Mouse (Mus musculus) kidney, postnatal 10 days (tissue): ENCODE measurements around the gene Cdh5.
"Not testable (repeated sequence)": the region's sequence is repeated elsewhere in the genome, so short reads cannot be mapped to it uniquely, and the experiment has no call there.

ENCODE experiments used
- DNase-seq: peaks from one replicate; pipeline ENCODE4 v3.0.0; 2021; ENCODE audit warnings: mixed read lengths

Cdh5 gene

DNA sequence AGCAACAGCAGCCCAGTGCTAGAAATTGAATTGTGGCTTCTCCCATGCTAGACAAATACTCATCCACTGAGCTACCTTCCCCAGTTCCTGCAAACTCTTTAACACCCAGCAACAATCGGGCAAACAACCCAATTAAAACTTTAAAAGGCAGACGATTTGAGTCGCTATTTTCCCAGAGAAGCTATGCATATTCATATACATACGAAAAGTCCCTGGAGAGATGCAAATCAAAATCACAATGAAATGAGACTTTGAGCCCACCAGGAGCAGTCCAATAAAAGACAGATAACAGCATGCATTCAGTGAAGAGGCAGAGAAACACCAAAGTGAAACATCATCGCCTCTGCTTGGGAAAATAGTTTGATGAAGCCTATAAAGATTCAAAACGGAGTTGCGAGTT is 8.1 kb upstream of the Cdh5 start:
- no peak for DNase-seq

DNA sequence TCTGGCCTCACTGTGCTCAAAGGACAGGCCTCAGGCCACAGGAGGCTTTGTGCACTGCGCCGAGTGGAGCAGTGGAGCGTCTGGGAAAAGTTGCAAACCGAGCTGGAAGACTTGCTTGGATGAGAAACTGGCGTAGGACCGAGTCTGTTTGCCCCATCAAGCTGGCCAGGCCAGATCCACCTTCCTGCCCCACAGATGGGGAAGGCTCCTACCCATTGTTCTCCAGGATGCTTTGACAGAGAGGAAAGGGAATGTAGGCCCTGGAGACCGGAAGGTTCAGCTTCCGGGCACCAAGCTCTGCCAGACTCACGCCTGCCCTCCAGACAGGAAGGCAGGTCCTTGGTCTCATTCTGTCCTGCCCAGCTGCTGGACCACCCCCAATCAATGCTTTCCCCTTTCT is 5.8 kb upstream of the Cdh5 start:
- peak; percentile 67 for DNase-seq

DNA sequence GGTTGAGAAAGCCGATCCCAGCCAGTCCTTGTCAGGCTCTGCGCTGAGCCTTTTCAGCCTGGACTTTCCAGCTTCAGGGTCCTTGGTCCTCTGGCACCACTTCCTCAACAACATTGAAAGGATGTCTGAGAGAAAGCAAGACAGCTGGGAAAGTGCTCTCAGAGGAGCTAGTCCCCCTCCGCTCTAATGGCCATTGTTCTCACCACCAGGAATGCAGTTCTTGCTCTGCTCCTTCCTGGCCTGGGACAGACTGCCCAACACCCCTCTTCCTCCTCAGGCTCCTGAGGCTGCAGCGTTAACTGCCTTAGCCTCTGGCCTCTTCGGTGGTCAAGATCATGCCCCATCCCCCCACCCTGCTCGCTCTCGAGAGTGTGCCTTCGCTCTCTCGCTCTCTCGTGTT is 4.8 kb upstream of the Cdh5 start:
- peak; percentile 67 for DNase-seq

DNA sequence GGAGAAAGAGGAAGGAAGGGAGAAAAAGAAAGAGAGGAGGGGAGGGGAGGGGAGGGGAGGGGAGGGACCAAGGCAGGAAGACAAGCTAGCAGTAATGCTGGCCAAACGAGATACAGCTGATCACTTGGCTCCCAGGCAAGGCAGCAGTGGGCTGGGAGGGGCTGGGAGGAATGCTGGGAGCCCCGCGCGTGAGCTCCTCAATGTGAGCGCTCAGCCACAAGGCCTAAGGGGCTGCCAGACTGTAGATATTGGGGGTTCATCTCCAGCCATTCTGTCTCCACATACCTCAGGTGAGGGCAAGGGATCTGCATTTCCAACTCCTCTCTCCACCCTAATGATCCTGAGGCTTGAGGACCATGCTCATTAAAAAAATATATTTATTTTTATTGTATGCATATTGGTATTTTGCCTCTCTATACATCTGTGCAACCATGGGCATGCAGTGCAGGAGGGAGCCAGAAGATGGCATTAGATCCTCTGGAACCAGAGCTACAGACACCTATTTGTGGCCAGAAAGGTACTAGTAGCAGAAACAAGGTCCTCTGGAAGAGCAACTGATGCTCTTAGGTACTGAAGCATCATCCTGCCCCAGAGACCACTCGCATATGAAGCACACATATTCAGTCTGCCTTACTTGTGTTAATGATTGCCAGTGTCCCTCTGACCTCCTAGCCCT is 2.6 kb upstream of the Cdh5 start:
- peak; percentile 64 for DNase-seq

DNA sequence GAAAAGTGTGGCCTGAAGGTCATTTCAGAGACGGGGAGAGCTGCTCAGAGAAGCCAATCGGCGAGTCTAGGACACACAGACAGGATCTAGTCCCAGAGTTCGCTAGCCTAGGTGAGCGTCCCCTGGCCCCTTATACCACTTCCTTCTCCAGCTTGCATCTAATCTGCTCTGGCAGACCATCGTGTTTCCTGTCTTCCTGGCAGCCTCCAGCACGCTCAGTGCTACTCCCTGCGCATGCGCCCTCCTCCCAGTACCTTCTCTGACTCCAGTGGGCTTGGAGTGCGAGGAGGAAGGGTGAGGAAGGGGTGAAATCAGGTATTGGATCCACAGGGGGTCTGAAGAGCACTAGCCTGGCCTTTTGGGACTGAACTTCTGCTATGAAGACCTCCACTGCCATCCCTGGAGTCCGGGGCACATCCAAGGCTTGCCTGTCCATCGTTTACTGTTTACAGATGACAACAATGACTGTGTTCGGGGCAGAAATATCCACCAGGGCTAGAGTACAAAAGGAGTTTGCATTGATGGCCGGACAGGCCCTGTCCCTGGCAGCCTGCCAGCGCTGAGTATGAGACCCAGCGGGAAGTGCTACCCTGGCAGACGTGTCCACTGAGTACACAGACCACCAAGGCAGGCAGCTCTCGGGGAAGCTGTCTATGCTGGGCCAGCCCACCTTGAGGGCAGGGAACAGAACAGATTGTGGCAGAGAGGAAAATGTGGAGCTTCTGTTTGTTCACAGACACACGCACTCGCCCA is 1.9 kb upstream of the Cdh5 start:
- DNase-seq, result peak; percentile 73

DNA sequence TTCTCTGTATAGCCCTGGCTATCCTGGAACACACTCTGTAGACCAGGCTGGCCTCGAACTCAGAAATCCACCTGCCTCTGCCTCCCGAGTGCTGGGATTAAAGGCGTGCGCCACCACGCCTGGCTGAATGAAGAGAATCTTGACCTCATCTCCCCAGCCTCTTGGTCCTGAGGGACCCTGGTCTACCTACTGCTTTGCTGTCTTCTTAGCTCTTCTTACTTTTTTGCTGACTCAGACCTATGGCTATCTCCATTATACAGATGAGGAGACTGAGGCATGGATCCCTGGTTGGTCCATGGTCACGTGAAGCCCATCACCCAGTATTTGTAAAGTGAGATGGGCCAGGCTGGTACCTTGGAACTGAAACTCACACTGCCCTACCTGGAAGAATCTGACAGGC is 701 bp upstream of the Cdh5 start:
- not testable (repeated sequence) for DNase-seq

DNA sequence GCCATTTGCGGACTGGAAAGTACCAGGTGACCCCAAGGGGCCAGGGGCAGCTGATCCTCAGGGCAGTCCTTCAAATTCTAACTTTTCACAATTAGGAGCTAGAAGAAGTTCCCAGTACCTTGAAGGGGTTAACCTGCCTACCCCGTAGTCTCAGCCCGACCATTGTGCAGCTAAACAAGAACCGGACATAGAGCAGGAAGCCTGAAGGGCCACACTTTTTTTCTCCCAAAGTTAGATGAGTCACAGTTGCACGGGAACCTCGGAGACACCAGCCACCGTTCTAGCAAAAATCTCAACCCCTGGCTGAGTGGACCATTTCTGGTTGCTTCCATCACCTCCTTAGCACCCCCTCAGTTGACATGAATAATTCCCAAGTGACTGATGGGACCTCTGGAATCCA is 2.0 kb downstream of the Cdh5 start:
- DNase-seq, result peak; percentile 28

DNA sequence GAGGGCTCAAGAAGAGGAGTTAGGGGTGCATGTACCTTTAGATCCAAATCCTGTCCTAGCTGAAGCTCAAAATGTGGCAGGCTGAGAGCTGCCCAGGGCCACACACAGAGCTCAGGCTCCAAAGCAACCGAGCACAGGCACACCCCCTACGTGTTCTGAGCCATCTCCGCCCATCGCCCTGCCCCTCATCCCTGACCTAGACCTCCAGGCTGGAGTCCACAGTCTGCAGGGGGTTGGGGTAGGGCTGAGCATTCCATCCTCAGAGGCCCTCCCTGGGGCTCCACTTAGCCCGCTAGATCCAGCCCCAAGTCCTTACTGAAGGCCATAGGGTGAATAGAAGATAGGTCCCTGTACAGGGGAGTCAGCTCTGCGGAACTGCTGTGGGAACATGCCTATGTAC is 4.3 kb downstream of the Cdh5 start:
- peak; percentile 41 for DNase-seq

DNA sequence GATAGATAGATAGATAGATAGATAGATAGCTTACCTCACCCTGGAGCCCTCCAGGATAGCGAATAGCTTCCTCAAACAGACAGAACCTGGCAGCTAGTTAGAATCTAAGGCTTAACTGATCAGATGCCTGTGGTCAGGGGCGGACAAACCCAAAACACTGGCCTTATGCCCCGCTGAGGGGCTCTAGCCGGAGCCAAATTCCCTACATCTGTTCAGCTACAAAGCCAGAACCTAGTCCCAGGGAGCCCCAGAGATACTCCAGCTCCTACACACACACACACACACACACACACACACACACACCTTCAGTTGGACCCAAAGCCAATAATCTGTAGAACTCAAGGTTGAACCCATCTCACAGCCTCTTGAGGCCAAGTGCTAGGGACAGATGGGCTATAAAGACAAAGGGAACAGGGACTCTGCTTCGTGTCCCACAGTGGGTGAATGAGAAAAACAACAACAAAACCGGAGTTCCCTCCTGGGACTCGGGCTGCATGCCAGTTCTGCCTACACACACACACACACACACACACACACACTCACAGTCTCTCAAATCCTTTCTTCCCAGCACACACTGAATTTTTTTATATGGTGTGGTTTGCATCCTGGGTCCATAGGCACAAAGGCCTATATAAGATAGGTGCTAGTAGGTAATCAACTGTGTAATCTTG is 5.0 kb downstream of the Cdh5 start:
- DNase-seq, result no peak

DNA sequence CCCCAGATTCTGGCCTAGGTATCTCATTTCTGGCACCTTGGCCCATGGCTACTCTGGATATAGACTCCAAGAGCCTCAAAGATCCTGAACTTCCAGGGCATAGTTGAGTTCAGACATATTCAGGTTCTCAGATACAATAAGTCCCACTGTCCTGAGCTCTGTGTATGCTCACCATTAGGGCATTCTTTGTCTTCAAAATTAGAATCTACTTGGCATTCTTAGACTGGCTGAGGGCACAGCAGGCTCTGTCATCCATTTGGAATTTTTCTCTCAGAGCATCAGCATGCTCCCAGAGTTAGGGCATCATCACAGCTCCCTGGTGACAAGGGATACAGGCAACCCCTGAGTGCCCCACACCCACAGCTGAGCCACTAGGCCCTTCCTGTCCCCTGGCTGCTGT is 5.7 kb downstream of the Cdh5 start:
- no peak for DNase-seq

DNA sequence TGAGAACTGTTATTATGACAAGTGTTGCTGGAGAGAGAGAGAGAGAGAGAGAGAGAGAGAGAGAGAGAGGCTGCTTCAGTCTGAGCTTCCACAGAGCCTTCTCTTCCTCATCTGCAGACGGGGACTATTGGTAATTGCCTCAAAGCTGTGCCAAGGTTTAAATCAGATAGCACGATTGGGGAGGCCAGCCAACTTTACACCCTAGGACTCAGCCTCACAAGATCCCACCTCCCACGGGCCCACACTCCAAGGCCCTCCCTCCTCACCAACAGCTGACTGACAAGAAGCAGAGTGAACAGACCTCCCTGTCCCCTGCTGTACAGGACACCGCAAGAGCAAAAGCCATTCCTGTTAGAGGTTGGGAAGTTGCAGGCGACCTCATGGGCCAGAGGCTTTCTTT is 6.6 kb downstream of the Cdh5 start:
- DNase-seq, result no peak

DNA sequence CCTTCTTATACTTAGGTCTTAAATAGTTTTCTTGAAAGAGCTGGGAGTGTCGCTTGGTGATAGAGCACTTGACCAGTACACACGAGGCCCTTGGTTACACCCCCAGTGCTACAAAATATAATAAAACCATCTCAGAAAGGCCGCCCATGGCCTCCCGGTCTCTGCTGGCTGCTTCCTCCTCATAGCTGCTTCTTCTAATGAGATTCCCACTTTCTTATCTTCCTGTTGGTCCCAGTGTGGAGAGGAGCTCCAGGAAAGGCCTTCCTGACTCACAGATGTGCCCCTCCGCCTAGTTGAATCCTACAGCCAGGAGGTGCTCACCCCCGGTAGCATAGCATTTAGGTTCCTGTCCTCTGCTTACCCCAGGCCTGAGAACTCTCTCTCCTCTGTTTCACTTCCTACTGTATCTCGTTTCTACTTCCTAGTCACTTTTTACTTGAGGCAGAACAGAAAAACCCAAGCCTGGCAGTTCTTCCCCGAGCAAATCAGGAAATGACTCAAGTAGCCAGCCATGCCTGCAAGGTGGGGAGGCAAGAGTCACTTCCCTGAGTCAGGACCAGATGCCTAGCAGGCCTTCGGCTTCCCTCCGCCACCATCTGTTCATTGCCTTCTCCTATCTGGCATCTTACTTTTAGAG is 9.2 kb downstream of the Cdh5 start:
- no peak for DNase-seq

DNA sequence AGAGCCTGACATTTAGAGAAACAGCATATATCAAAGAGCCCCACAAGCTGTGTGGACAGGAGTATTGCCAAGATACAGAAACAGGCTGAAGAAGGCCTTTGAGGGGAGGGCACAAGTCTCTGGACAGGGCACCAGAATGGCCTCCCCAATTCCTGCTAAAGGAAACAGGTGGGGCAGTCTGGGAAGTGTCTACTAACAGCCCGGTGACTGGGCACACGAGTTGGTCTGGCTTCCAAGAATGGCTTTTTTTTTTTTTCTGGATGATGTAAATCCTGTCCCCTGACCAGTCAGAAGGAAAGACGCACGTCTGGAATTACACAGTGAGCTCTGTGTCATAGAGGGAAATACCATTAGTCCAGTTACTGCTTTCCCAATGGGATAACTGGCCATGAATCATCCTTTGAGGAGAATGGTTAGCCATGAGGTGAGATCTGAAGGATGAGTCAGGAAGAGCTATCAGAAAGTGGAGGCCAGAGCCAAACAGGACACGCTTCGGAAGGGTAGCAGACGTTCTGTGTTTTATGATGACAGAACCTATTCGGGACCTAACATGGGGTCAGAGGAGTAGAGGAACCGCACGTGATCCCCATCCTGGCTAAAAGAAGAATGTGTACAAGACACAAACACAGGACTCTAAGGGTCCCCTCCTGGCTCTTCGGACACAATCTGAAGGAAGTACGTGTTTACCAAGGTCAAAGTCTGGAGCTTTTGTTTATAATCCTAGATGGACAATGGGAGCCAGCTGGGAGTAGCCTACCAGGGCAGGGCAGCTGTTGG is 20.4 kb downstream of the Cdh5 start:
- no peak for DNase-seq

DNA sequence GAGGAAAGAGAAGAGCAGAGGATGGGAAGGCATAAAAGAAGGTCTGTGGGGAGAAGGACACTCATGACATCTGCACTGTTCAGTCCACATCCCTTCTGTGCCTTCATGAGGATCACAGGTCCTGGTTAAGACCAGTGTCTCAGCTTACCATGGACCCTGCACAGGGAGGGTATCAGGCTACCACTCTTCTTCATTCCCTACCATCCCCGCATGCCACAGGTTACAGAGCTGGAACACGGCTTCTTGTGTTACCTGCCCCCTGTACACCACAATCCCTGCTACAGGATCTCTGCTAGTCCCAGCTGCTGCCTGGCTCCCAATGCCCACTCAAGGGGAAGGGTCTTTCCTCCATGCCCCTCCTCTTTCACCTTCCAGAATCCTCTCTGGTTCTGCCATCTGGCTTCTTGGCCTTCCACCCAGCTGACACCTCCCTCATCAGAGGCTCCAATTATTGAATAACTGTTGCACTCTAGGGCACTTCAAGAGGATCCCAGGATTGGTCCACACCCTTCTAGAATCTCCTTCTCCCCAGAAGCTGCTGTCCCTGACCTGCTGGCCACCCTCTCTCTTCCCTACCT is 21.7 kb downstream of the Cdh5 start:
- DNase-seq, result no peak

DNA sequence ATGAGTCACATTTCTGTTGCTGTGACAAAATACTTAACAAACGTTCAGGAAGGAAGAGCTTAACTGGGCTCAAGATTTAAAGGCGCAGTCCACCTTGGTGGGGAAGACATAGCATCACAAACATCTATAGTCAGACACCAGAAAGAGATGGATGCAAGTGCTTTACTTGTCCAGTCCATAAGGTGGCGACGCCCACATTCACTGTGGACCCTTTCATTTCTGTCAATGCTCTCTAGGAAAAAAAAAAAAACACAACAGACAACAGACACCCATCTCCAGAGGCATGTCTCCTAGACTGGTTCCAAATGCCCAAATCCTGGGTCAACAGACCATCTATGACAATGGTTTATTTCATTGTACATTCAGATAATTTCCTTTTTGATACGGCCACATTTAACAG is 23.1 kb downstream of the Cdh5 start:
- DNase-seq, result no peak

DNA sequence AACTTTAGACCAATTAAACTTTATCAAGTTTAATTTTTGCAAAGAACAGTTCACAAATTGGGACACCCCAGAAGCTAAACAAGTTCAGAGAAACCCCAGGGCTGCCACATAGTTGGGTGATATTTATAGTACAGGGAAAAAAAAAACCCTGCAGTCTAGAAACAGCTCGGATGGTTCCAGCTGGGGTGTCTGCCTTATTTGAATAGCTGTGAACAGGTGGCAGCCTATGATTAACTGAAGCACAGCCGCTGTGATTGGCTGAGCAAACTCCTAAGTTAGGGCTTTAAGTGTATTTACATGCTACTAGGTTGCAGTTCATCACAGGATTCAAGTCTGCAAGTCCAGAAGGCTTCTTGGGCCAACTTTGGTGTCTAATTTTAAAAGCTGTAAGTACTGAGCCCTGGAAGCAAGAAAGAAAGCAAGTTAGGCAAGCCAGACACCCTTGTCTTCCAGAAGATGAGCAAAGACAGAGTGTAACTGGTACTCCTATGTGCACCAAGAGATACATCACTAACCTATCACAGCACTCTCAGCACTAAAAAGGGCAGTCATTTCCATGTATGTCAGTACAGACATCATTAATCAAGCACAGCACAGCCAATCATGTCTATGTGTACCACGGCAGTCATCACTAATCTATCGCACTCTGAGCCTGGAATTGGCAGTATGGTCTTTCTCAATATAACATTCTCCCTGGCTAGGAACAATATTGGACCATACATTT is 25.9 kb downstream of the Cdh5 start:
- no peak for DNase-seq

DNA sequence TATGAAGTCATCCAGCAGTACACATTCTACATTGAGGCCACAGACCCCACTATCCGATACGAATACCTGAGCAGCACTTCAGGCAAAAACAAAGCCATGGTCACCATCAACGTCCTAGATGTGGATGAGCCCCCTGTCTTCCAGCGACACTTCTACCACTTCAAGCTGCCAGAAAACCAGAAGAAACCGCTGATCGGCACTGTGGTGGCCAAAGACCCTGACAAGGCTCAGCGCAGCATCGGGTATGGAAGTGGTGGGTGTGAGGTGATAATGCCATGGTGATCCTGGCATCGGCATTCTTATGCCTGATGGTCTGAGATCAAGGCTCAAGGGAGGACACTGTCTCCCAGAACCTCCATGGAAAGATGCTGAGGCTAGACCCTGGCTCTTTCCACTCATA is 29.5 kb downstream of the Cdh5 start:
- peak; percentile 1 for DNase-seq

DNA sequence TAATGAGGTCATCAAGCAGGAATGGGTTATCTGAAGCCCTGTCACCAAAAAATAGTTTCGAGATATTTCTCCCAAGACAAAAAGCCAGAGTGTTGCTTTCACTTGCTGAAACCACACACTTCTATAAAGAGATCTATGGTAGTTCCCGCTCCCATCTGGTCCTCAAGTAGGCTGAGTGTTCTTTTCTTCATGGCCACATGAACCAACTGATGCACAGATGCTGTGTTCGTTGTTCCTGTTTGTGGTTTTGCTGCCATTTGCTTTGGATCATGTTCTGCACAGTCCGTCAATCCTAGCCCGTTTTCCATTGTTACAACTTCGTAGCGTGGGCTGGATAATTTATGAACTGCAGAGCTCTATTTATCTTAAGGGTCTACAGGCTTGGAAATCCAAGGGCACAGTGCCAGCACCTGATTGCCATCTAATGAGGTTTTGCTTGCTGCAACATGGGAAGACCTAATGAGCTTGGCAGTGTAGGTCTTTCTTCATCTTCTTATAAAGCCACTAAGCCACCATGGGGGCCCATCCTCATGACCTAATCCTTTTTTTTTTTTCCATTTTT is 30.1 kb downstream of the Cdh5 start:
- peak; percentile 11 for DNase-seq

DNA sequence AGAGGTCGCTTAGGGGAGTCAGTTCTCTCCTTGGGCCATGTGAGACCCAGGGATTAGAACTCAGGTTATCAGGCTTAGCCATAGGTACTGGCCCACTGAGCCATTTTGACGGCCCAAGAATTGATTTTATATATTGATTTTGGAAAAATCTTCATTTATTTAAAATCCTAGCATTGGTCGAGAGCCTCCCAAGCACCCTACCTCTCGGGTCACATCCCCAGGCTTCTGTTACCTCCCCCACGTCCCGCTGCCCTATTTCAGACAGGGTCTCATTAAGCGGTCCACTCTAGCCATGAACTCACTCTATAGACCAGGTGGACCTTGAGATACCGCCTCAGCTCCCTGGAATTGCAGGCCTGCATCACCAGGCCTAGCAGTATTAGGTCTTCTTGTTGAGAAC is 33.1 kb downstream of the Cdh5 start:
- no peak for DNase-seq

DNA sequence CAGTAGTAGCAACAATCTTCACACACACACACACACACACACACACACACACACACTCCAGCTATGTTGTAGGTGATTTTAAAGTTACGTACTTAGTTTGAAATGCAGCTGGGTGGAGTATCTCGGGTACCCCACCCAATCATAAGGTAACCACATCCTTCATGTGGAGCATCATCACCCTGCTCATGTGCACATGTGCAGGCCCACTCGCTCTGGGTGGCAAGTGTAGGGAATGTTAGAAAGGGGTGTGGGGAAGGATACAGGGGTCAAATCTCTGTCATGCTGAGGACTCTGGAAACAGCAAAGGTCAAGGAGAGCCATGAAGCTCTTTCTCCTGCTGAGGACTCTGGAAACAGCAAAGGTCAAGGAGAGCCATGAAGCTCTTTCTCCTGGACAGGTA is 34.9 kb downstream of the Cdh5 start:
- DNase-seq, result no peak

DNA sequence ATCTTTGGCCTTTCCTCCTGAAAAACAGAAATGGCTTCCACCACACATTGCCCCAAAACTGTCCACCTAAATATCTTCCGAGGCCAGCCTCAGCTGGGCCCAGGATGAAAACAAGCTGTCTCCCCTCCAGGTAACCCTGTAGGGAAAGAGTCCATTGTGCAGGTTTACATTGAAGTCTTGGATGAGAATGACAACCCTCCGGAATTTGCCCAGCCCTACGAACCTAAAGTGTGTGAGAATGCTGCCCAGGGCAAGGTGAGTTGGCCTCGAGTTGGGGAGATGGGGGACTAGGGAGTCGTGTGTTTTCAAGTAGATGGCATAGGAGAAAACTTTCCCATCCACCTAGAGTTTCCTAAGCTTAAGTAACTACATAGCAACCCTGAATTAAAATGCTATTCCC is 36.2 kb downstream of the Cdh5 start:
- DNase-seq, result no peak

DNA sequence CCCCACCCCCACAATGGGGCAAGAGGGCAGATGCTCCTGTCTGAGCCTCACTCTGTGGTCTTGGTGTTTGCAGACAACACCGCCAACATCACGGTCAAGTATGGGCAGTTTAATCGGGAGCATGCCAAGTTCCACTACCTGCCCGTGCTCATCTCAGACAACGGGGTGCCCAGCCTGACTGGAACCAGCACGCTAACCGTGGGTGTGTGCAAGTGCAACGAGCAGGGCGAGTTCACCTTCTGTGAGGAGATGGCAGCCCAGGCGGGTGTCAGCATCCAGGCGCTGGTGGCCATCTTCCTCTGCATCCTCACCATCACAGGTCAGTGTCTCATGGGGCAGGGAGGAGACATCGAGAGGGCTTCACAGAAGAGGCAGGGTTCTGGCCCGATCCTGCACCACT is 39.2 kb downstream of the Cdh5 start:
- no peak for DNase-seq
